Mouse (Mus musculus) liver, adult 2 months (tissue): ENCODE results near the gene Raph1. TPM values are rescaled to one million over a fixed set of nuclear protein-coding genes. Genes with fewer than 3 reads are reported as not detected.

Experiments used
- DNase-seq: peaks from one replicate; pipeline ENCODE4 v3.0.0-alpha.2; 2011; ENCODE audit warnings: low read depth, low spot score; ENCODE audit errors: extremely low read depth
- H3K27ac ChIP-seq: fragments of 200-500 bp; replicated peaks from 2 replicates; pipeline ENCODE4 v1.5.1; 2012; ENCODE audit warnings: low read depth, mild to moderate bottlenecking, control low read depth, inconsistent platforms, low read length; ENCODE audit not compliant: insufficient read depth
- H3K27me3 ChIP-seq: fragments of 200-500 bp; 2 replicates; pipeline ENCODE4 v1.6.1; 2012; ENCODE audit warnings: mild to moderate bottlenecking, moderate library complexity, low read length, inconsistent platforms; ENCODE audit not compliant: control insufficient read depth, insufficient read depth
- H3K36me3 ChIP-seq: fragments of 200-500 bp; 2 replicates; pipeline ENCODE4 v1.6.1; 2012; ENCODE audit warnings: low read length, inconsistent platforms; ENCODE audit not compliant: control insufficient read depth, insufficient read depth
- H3K4me1 ChIP-seq: fragments of 200-500 bp; 2 replicates; pipeline ENCODE4 v1.6.1; 2011; ENCODE audit warnings: low read length; ENCODE audit not compliant: control insufficient read depth, insufficient read depth
- H3K4me3 ChIP-seq: fragments of 200-500 bp; 2 replicates; pipeline ENCODE4 v1.5.1; 2011; ENCODE audit warnings: low read depth, mild to moderate bottlenecking, control low read depth, low read length, moderate library complexity; ENCODE audit not compliant: insufficient read depth
- H3K79me2 ChIP-seq: fragments of 200-500 bp; 2 replicates; pipeline ENCODE4 v1.6.1; 2012; ENCODE audit warnings: inconsistent platforms, mild to moderate bottlenecking, low read length, moderate library complexity; ENCODE audit not compliant: control insufficient read depth, insufficient read depth
- H3K9ac ChIP-seq: fragments of 200-500 bp; 2 replicates; pipeline ENCODE4 v1.6.1; 2012; ENCODE audit warnings: low read depth, mild to moderate bottlenecking, control low read depth, inconsistent platforms, low read length
- CTCF ChIP-seq: fragments of 200-500 bp; IDR thresholded peaks from 2 replicates; pipeline ENCODE4 v1.5.1; 2011; ENCODE audit warnings: low read depth, low read length, control low read depth
- POLR2A ChIP-seq: fragments of 200-500 bp; IDR thresholded peaks from 2 replicates; pipeline ENCODE4 v1.6.1; 2011; ENCODE audit warnings: low read length, control low read depth; ENCODE audit not compliant: insufficient read depth; ENCODE audit errors: extremely low read depth
- WGBS: fragments of 180-500 bp; shearing (Covaris S2); methylation state at CpG from one replicate; pipeline ENCODE4 v1.1.7; 2018; 5-methylcytosine and 5-hydroxymethylcytosine counted together
- polyA plus RNA-seq: library from polyadenylated mRNA; depleted of rRNA; stranded (reverse); fragments of >200 nt; gene quantifications from 2 replicates; pipeline ENCODE4 v1.2.3, GENCODE M21; 2012
- total RNA-seq: library from RNA; depleted of rRNA; stranded (reverse); fragments of >200 nt; gene quantifications from 2 replicates; pipeline ENCODE4 v1.2.3, GENCODE M21; 2014

Gene Raph1
- total and polyA plus RNA-seq, 2 experiments: 18.5 to 72.6 TPM

GRCm38 (mm10) chr1:60489660-60490059 is 77.2 kb downstream of the Raph1 start:
- no peaks in the 10 kb centered on the region for H3K4me1 ChIP-seq
- WGBS: 95% methylated on average over 2 of the region's 2 CpGs
- H3K36me3 ChIP-seq: peaks cover 73% of the 10 kb centered on the region

GRCm38 (mm10) chr1:60488635-60489034 is 78.3 kb downstream of the Raph1 start:
- Histone ChIP-seq H3K4me3 (no peak overlapping the region), H3K36me3 (peaks cover 69% of the 10 kb centered on the region), H3K27me3 (no peaks in the 10 kb centered on the region), H3K4me1 (no peaks in the 10 kb centered on the region), H3K27ac (no peak overlapping the region), H3K9ac (no peak overlapping the region), H3K79me2 (no peaks in the 10 kb centered on the region)
- DNase-seq: no peak
- WGBS: 91% methylated on average over 8 of the region's 8 CpGs
- TF ChIP-seq POLR2A: no peak
- no peak for TF ChIP-seq CTCF

More at GRCm38 (mm10) chr1:60489660-60490059, 77.2 kb downstream of the Raph1 start:
- TF ChIP-seq POLR2A: no peak
- TF ChIP-seq CTCF: no peak
- Histone ChIP-seq H3K27me3 (no peaks in the 10 kb centered on the region), H3K4me3 (no peak overlapping the region), H3K79me2 (no peaks in the 10 kb centered on the region), H3K27ac (no peak overlapping the region), H3K9ac (no peak overlapping the region)
- no peak for DNase-seq

GRCm38 (mm10) chr1:60485649-60486048 is 81.3 kb downstream of the Raph1 start:
- Histone ChIP-seq H3K9ac (no peak overlapping the region), H3K4me1 (no peaks in the 10 kb centered on the region), H3K27ac (no peak overlapping the region), H3K36me3 (peaks cover 51% of the 10 kb centered on the region), H3K27me3 (no peaks in the 10 kb centered on the region), H3K79me2 (no peaks in the 10 kb centered on the region), H3K4me3 (no peak overlapping the region)
- no peak for TF ChIP-seq POLR2A
- no peak for TF ChIP-seq CTCF
- no peak for DNase-seq
- 83% methylated on average over 3 of the region's 3 CpGs for WGBS

GRCm38 (mm10) chr1:60482881-60483280 is 84.0 kb downstream of the Raph1 start:
- WGBS: 97% methylated on average over 1 of the region's 1 CpGs

GRCm38 (mm10) chr1:60481561-60481960 is 85.3 kb downstream of the Raph1 start:
- Histone ChIP-seq H3K27ac (no peak overlapping the region), H3K4me1 (no peaks in the 10 kb centered on the region), H3K36me3 (peaks cover 22% of the 10 kb centered on the region), H3K9ac (no peak overlapping the region), H3K27me3 (no peaks in the 10 kb centered on the region), H3K4me3 (no peak overlapping the region), H3K79me2 (no peaks in the 10 kb centered on the region)
- TF ChIP-seq POLR2A (no peak), CTCF (no peak)
- no peak for DNase-seq
- 61% methylated on average over 1 of the region's 1 CpGs for WGBS

More at GRCm38 (mm10) chr1:60482881-60483280, 84.0 kb downstream of the Raph1 start:
- H3K4me1 ChIP-seq: no peaks in the 10 kb centered on the region
- TF ChIP-seq POLR2A (no peak), CTCF (no peak)
- H3K9ac ChIP-seq: no peak overlapping the region
- peaks cover 34% of the 10 kb centered on the region for H3K36me3 ChIP-seq
- H3K27ac ChIP-seq: no peak overlapping the region
- H3K4me3 ChIP-seq: no peak overlapping the region
- H3K27me3 ChIP-seq: no peaks in the 10 kb centered on the region
- H3K79me2 ChIP-seq: no peaks in the 10 kb centered on the region
- DNase-seq: no peak

- Histone ChIP-seq H3K27ac (no peak overlapping the region), H3K36me3 (no peaks in the 10 kb centered on the region; the same call in 1 of the 2 replicates), H3K27me3 (no peaks in the 10 kb centered on the region), H3K4me1 (no peaks in the 10 kb centered on the region), H3K79me2 (no peaks in the 10 kb centered on the region), H3K9ac (no peak overlapping the region), H3K4me3 (no peak overlapping the region)
- 92% methylated on average over 7 of the region's 7 CpGs for WGBS
- no peak for DNase-seq
- no peak for TF ChIP-seq POLR2A
- TF ChIP-seq CTCF: no peak
Observed at GRCm38 (mm10) chr1:60470541-60470940, 96.4 kb downstream of the Raph1 start.
